Mouse (Mus musculus) small intestine, adult 2 months (tissue): Measurements from ENCODE around the gene Pafah2.

Source experiments
- CTCF ChIP-seq: fragments of 200-500 bp; IDR thresholded peaks from 2 replicates; pipeline ENCODE4 v1.5.1; 2012; ENCODE audit warnings: low read depth, mild to moderate bottlenecking, control low read depth, inconsistent platforms, low read length, moderate library complexity, mixed read lengths; ENCODE audit not compliant: insufficient replicate concordance, insufficient read length; ENCODE audit errors: extremely low read depth
- POLR2A ChIP-seq: fragments of 200-500 bp; IDR thresholded peaks from 2 replicates; pipeline ENCODE4 v1.6.1; 2012; ENCODE audit warnings: low read depth, mild to moderate bottlenecking, control low read depth, inconsistent platforms, low read length, moderate library complexity

GRCm38 (mm10) chr4:134400206-134400605 is 4.1 kb downstream of the Pafah2 start:
- TF ChIP-seq CTCF (no peak), POLR2A (no peak)
